Comparison of ENCODE assay signal across 21 mouse cellular contexts in genomic region chr14:79780889-79781288, GRCm38 (mm10). TPM values are rescaled to one million over a fixed set of nuclear protein-coding genes. Genes with fewer than 3 reads are reported as not detected.
"Had no signal": no experiment of that assay in that cellular context is flagged by ENCODE, and none has a peak within 500 bp of the region (broad histone marks: within the 10 kb centered on the region; RNA-seq: fewer than 3 reads in every experiment).

No protein-coding gene starts in this region.

- H3K27ac ChIP-seq: limb, embryonic 12.5 days; limb, embryonic 15.5 days; liver, embryonic 14.5 days; macrophage; neural tube, embryonic 12.5 days; stomach, postnatal 0 days had no signal

- H3K4me3 ChIP-seq: limb, embryonic 12.5 days; limb, embryonic 15.5 days; neural tube, embryonic 12.5 days had no signal

- ATAC-seq: intestine, postnatal 0 days; liver, postnatal 0 days; lung, postnatal 0 days had no signal

- H3K9ac ChIP-seq: limb, embryonic 12.5 days; limb, embryonic 15.5 days; liver, embryonic 14.5 days; liver, postnatal 0 days; lung, embryonic 14.5 days; neural tube, embryonic 12.5 days had no signal

- H3K4me2 ChIP-seq: limb, embryonic 12.5 days; limb, embryonic 15.5 days; liver, embryonic 11.5 days; lung, embryonic 14.5 days; neural tube, embryonic 12.5 days had no signal

- H3K4me1 ChIP-seq: limb, embryonic 12.5 days; limb, embryonic 15.5 days; neural tube, embryonic 12.5 days had no signal

- DNase-seq: kidney, adult 2 months; kidney, postnatal 14 days; kidney, postnatal 4 days; left cerebral cortex, postnatal 4 days; liver, postnatal 0 days; lung, embryonic 14.5 days; right cerebral cortex, adult 18-20 months; right cerebral cortex, postnatal 14 days; right cerebral cortex, postnatal 4 days; thymus, adult 2 months; thymus, postnatal 14 days; thymus, postnatal 4 days had no signal

- H3K36me3 ChIP-seq: limb, embryonic 12.5 days; limb, embryonic 15.5 days; neural tube, embryonic 12.5 days had no signal

- H3K9me3 ChIP-seq: limb, embryonic 12.5 days; limb, embryonic 15.5 days; neural tube, embryonic 12.5 days had no signal

RNA-seq across cellular contexts. Expression of gene Pcdh8, which starts 9.8 kb away (rescaled TPM):
- polyA plus RNA-seq: liver, embryonic 14.5 days; liver, postnatal 0 days; lung, postnatal 0 days; macrophage had no signal
